Mouse (Mus musculus) layer of hippocampus, adult 9-10 months (tissue): Measurements from ENCODE around the gene Rars.
A peak's percentile ranks its signal among the peaks of the same experiment; 100 is the strongest.
"Not testable (repeated sequence)": the region's sequence is repeated elsewhere in the genome, so short reads cannot be mapped to it uniquely, and the experiment has no call there.

Source experiments
- DNase-seq: peaks from one replicate; pipeline ENCODE4 v3.0.0; 2022; ENCODE audit warnings: low spot score

Rars gene

GRCm38 (mm10) chr11:35838345-35839338 lies 4.3 kb upstream of the Rars start:
- peak; percentile 55 for DNase-seq

GRCm38 (mm10) chr11:35837156-35838126 lies 3.1 kb upstream of the Rars start:
- DNase-seq, result no peak

GRCm38 (mm10) chr11:35833270-35833669 lies 1.0 kb downstream of the Rars start:
- no peak for DNase-seq

GRCm38 (mm10) chr11:35832139-35832538 lies 2.2 kb downstream of the Rars start:
- no peak for DNase-seq

GRCm38 (mm10) chr11:35827714-35828113 lies 6.6 kb downstream of the Rars start:
- no peak for DNase-seq

- DNase-seq, result no peak
Observed at GRCm38 (mm10) chr11:35816316-35816715, 18.0 kb downstream of the Rars start.

- no peak for DNase-seq
Observed at GRCm38 (mm10) chr11:35811458-35811857, 22.8 kb downstream of the Rars start.

GRCm38 (mm10) chr11:35801332-35801731 lies 33.0 kb downstream of the Rars start:
- no peak for DNase-seq

GRCm38 (mm10) chr11:35798874-35799273 lies 35.4 kb downstream of the Rars start, which contains the start of gene Fbll1:
TSS of gene Fbll1 (minus strand) at chr11:35798884.
- no peak for DNase-seq

- DNase-seq, result peak; percentile 27
Observed at GRCm38 (mm10) chr11:35798495-35798820, 35.8 kb downstream of the Rars start.

GRCm38 (mm10) chr11:35797751-35798494 lies 36.4 kb downstream of the Rars start:
- DNase-seq, result no peak

GRCm38 (mm10) chr11:35792800-35793199 lies 41.5 kb downstream of the Rars start:
- DNase-seq, result not testable (repeated sequence)

GRCm38 (mm10) chr11:35788443-35788842 lies 45.9 kb downstream of the Rars start:
- DNase-seq, result no peak

- DNase-seq, result no peak
Observed at GRCm38 (mm10) chr11:35784537-35784936, 49.8 kb downstream of the Rars start.

GRCm38 (mm10) chr11:35784002-35784401 lies 50.3 kb downstream of the Rars start:
- no peak for DNase-seq

- DNase-seq, result no peak
Observed at GRCm38 (mm10) chr11:35783038-35783437, 51.3 kb downstream of the Rars start.

GRCm38 (mm10) chr11:35782444-35782843 lies 51.9 kb downstream of the Rars start:
- no peak for DNase-seq

GRCm38 (mm10) chr11:35780336-35780735 lies 54.0 kb downstream of the Rars start:
- no peak for DNase-seq

- DNase-seq, result no peak
Observed at GRCm38 (mm10) chr11:35776452-35776851, 57.9 kb downstream of the Rars start.

GRCm38 (mm10) chr11:35775606-35776005 lies 58.7 kb downstream of the Rars start:
- DNase-seq, result no peak

- DNase-seq, result no peak
Observed at GRCm38 (mm10) chr11:35770741-35771504, 63.4 kb downstream of the Rars start.
